Mouse (Mus musculus) heart, embryonic 14.5 days (tissue): ENCODE measurements around the gene Akap8l. TPM values are rescaled to one million over a fixed set of nuclear protein-coding genes. Genes with fewer than 3 reads are reported as not detected.

Experiments used
- ATAC-seq: fragments of 200-750 bp; cut with Nextera tagmentation; 2 replicates; pipeline ENCODE4 v1.8.0; 2017; ENCODE audit warnings: low read depth, moderate TSS enrichment; ENCODE audit not compliant: insufficient number of reproducible peaks, insufficient read depth, low FRiP score
- H3K27ac ChIP-seq, 2 experiments: fragments of 200-500 bp in 1 of 2; fragments of 300-500 bp in 1 of 2; sonication (generic) in 1 of 2; replicated peaks in 1 of 2; 2 replicates each; pipeline ENCODE4 v1.5.1; 2012 to 2014; ENCODE audit warnings: low read depth in 2 of 2, low read length in 2 of 2, control low read depth in 1 of 2, mild to moderate bottlenecking in 1 of 2, mixed read lengths in 1 of 2; ENCODE audit not compliant: control insufficient read depth in 1 of 2, insufficient read depth in 1 of 2
- H3K27me3 ChIP-seq: fragments of 300-500 bp; sonication (generic); 2 replicates; pipeline ENCODE4 v1.6.1; 2014; ENCODE audit warnings: mild to moderate bottlenecking, low read length, control low read depth; ENCODE audit not compliant: control insufficient read depth, insufficient read depth
- H3K36me3 ChIP-seq: fragments of 300-500 bp; sonication (generic); 2 replicates; pipeline ENCODE4 v1.6.1; 2014; ENCODE audit warnings: mild to moderate bottlenecking, control low read depth, low read length, mixed read lengths; ENCODE audit not compliant: control insufficient read depth, insufficient read depth
- H3K4me1 ChIP-seq, 2 experiments: fragments of 200-500 bp in 1 of 2; fragments of 300-500 bp in 1 of 2; sonication (generic) in 1 of 2; 2 replicates each; pipeline ENCODE4 v1.6.1; 2012 to 2014; ENCODE audit warnings: low read length in 2 of 2, control low read depth in 1 of 2, mixed read lengths in 1 of 2; ENCODE audit not compliant: control insufficient read depth in 2 of 2, insufficient read depth in 2 of 2
- H3K4me2 ChIP-seq: fragments of 300-500 bp; sonication (generic); 2 replicates; pipeline ENCODE4 v1.6.1; 2014; ENCODE audit warnings: mild to moderate bottlenecking, low read length
- H3K4me3 ChIP-seq, 2 experiments: fragments of 200-500 bp in 1 of 2; fragments of 300-500 bp in 1 of 2; sonication (generic) in 1 of 2; 2 replicates each; pipeline ENCODE4 v1.5.1; 2012 to 2014; ENCODE audit warnings: low read length in 2 of 2, mild to moderate bottlenecking in 2 of 2, control low read depth in 1 of 2, low read depth in 1 of 2, moderate library complexity in 1 of 2; ENCODE audit not compliant: control insufficient read depth in 1 of 2, insufficient read depth in 1 of 2
- H3K9ac ChIP-seq: fragments of 300-500 bp; sonication (generic); 2 replicates; pipeline ENCODE4 v1.6.1; 2014; ENCODE audit warnings: mild to moderate bottlenecking, low read length
- H3K9me3 ChIP-seq: fragments of 300-500 bp; sonication (generic); 2 replicates; pipeline ENCODE4 v1.6.1; 2016; ENCODE audit warnings: low read length, control low read depth; ENCODE audit not compliant: control insufficient read depth
- WGBS: fragments of 180-500 bp; shearing (Covaris S2); extraction: QIAGEN DNeasy Blood & Tissue Kit; methylation state at CpG from one replicate; pipeline ENCODE4 v1.1.7; 2014; 5-methylcytosine and 5-hydroxymethylcytosine counted together
- microRNA-seq: library from miRNA; unstranded; fragments of <30 nt; microRNA quantifications from one replicate; pipeline ENCODE4, GENCODE M21; 2016
- polyA plus RNA-seq: library from polyadenylated mRNA; unstranded; fragments of >200 nt; fragmentation: Nextera tagmentation; extraction: Ambion mirVana; gene quantifications from 2 replicates; pipeline ENCODE4 v1.2.1, GENCODE M21; 2014

The Akap8l gene
- polyA plus RNA-seq, 1 experiment from 2014 or later = 84.1 TPM

- Histone ChIP-seq H3K27me3 (no peaks in the 10 kb centered on the region), H3K4me2 (no peak overlapping the region), H3K9ac (no peak overlapping the region), H3K9me3 (no peaks in the 10 kb centered on the region), H3K36me3 (no peaks in the 10 kb centered on the region), H3K4me3 (no peak overlapping the region), H3K27ac (no peak overlapping the region), H3K4me1 (peaks cover 0 to 24% of the 10 kb centered on the region in 2 experiments; a peak in 3 of 4 replicates)
- WGBS = 90% methylated on average over 3 of the region's 3 CpGs
- ATAC-seq = no peak
These were observed 69.8 kb downstream of the Akap8l start for GRCm38 (mm10) chr17:32280575-32280974.

- Histone ChIP-seq H3K36me3 (no peaks in the 10 kb centered on the region), H3K4me1 (peaks cover 0 to 15% of the 10 kb centered on the region in 2 experiments; a peak in 3 of 4 replicates), H3K27ac (no peak overlapping the region), H3K4me2 (no peak overlapping the region), H3K9me3 (no peaks in the 10 kb centered on the region), H3K4me3 (no peak overlapping the region), H3K27me3 (no peaks in the 10 kb centered on the region), H3K9ac (no peak overlapping the region)
- ATAC-seq = no peak
- 92% methylated on average over 1 of the region's 1 CpGs for WGBS
These were observed 73.2 kb downstream of the Akap8l start for GRCm38 (mm10) chr17:32277201-32277600.

GRCm38 (mm10) chr17:32275568-32275967, 74.8 kb downstream of the Akap8l start:
- ATAC-seq = no peak
- WGBS = 76% methylated on average over 3 of the region's 3 CpGs

More at GRCm38 (mm10) chr17:32275568-32275967, 74.8 kb downstream of the Akap8l start:
- Histone ChIP-seq H3K36me3 (no peaks in the 10 kb centered on the region), H3K9ac (no peak overlapping the region), H3K4me2 (no peak overlapping the region), H3K9me3 (no peaks in the 10 kb centered on the region), H3K27ac (no peak overlapping the region), H3K27me3 (no peaks in the 10 kb centered on the region), H3K4me1 (peaks cover 2 to 24% of the 10 kb centered on the region in 2 experiments; a peak in 3 of 4 replicates), H3K4me3 (no peak overlapping the region)

Small RNAs within 50 kb of the gene (microRNA-seq; reads per million reads assigned to microRNA genes)
- not detected for gene Gm22201

Other genes starting within 250 kb of the Akap8l start
- 5.1 and 6.6 TPM in 2 replicates for gene Notch3, start 183.8 kb downstream of the Akap8l start, polyA plus RNA-seq
- 0.30 and 0.32 TPM in 2 replicates for gene Ephx3, start 161.1 kb downstream of the Akap8l start, polyA plus RNA-seq
- gene Brd4, start 65.9 kb downstream of the Akap8l start, polyA plus RNA-seq = 54.7 and 57.0 TPM in 2 replicates
- gene Akap8, start 29.4 kb downstream of the Akap8l start, polyA plus RNA-seq = 33.0 and 34.9 TPM in 2 replicates
- gene Wiz, start 38.8 kb upstream of the Akap8l start, polyA plus RNA-seq = 18.2 and 19.5 TPM in 2 replicates
- gene Rasal3, start 53.0 kb upstream of the Akap8l start, polyA plus RNA-seq = 0.67 and 0.76 TPM in 2 replicates
- gene Pglyrp2, start 73.6 kb upstream of the Akap8l start, polyA plus RNA-seq = not detected in 2 replicates
- 0.42 and 0.74 TPM in 2 replicates for gene Cyp4f39, start 102.1 kb upstream of the Akap8l start, polyA plus RNA-seq
- 8.3 and 8.6 TPM in 2 replicates for gene Cyp4f17, start 155.4 kb upstream of the Akap8l start, polyA plus RNA-seq
- 13.8 and 15.2 TPM in 2 replicates for gene Cyp4f16, start 186.0 kb upstream of the Akap8l start, polyA plus RNA-seq